Mouse (Mus musculus): ENCODE measurements at regions not wholly inside any gene's neighbourhood (a gene's known extent, or its start where the extent isn't known, plus 50 kb on each side); places are given as distances from the start of the nearest gene placed in this dataset.

DNA sequence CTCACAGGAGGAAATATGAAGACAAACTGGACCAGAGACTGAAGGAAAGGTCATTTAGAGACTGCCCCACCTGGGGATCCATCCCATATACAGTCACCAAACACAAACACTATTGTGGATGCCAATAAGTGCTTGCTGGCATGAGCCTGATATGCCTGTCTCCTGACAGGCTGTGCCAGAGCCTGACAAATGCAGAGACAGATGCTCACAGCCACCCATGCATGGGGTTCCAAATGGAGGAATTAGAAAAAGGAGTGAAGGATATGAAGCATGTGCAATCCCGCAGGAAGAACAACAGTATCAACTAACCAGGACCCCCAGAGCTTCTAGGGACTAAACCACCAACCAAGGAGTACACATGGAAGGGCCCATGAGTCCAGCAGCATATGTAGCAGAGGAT lies 505.9 kb downstream of the Gm6685 start:
- DNase-seq (ENCODE audit: low spot score), result no peak

DNA sequence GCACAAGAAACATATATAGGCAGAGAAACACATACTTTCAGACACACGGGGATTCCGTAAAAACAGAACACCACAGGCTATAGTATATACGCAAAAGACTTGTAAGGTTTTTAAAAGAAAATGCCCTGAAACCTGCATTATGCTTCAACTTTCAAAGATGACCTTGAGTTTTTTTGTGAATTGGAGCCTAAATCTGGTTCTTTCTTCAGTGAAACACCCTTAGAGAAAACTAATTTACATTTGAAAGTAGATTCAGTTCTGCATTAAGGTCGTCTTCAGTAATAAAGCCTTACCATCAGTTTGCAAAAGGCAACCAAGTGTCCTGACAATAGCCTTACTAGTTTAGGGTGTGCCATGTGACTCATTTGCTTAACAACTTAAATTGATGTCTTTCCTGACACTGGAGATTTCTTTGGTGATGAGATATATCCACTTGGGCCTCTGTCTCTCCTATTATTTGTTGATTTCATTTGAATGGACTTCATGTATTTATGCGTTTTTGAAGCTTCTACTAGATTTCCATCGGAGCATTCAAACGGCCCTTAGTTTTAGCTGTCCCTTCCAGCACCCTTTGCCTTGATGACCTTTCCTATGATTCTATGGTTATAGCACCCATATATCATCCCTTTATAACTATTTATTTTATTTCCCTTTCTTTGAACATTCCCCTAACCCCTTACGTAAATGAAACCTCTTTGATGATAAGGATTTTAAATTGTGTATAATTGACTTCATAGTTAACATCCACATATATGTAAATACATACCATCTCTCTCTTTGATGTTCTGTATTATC lies 539.6 kb downstream of the Gm6685 start:
- no peak for DNase-seq (ENCODE audit: low spot score)

DNA sequence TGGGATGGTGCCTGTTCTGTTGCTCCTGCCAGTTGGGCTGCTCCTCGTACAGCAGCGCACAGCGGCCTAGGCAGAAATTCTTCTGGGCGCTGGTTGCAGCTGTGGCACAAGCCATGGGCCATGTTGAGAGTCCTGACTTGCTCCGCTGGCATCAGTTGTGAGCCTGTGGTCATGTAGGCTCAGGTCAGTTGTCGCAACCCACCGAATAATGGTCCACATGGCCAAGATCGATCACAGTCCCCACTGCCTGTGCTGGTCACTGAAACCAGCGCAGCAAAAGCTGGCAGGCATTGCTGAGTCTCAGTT lies 585.8 kb downstream of the Gm6685 start:
- no peak for DNase-seq (ENCODE audit: low spot score)

DNA sequence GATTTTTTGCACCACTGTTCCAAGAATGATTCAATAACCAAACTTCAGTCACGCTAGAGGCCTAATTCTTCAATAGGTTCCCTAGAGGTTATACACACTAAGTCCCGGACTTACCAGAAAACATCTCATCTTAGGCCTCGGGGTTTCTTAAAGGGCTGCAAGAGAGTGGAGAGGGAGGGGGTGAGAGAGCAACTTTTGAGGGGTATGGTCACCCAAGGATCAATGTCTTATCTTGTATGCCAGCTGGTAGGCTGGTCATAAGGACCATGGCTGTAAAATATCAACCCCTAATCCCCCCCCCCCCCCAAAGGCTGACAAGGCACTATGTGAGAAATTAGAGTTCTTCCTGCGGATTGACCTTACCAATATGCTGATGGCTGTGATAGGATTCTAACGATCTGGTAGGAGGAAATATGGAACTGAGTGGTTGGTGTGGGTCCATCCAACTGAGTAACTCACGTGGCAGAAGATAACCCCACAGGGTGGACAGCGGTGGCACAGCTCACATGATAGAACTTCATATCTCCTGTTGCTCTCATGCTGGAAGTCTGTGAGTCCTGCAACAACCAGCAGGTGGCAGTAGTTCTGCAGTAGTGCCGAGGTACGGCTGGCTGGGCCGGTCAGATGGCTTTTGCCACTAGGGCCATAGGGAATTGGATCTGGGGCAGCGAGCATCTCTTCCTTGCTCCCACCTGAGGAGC lies 586.3 kb downstream of the Gm6685 start:
- peak; percentile 11 for DNase-seq (ENCODE audit: low spot score)

DNA sequence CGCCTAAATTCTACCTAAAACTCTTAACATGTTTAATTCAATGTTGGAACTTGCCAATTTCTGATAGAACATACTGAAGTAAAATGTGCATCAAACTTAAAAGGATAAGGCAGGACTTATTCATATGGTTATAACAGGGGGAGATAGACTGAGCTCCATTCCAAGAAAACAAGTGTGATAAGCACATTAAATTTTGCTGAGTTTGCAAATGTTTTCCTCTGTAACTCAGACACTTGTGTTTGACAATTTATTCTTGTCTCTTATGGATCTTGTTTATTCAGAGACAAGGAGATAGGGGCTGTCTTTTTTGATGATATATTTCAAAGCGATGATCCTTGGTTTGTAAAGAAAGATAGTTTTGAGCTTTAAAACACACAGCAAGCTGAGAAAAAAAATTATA lies 613.6 kb downstream of the Gm6685 start:
- no peak for DNase-seq (ENCODE audit: low spot score)

DNA sequence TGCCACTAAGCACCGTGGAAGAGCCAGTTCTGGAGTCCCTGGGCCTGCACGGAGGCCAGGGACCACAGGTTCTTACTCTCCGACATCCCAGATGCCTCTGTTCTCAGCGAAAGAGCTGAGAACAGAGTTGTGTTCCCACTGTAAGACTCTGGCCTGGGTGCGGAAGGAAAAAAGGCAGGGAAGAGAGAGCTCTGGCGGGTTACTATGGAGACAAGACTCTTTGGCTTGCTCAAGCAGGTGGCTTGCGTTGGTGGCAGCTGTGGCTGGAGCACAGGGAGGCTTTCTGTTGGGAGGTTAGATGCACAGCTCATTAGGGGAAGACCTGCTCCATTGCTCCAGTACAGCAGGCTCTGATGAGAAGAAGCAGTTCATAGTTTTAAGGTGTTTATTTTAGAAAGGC lies 618.3 kb downstream of the Gm6685 start:
- no peak for DNase-seq (ENCODE audit: low spot score)

DNA sequence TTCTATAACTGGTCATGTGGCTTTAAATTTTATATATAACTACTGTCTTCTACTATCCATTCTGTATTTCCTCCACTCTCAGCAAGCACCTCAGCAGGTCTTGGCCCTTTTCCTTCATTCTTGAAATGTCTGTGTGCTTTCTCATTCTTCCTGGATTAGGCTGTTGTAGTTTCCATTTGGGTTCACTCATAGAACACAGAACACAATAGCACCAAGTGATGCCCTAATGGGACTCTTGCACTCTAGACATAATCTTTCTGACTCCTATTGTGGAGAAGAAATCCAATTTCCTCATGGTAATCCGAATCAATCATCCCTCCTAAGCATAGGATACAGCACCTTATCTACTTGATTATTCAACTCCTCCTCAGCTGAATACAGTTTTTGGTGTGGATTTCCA lies 667.2 kb downstream of the Gm6685 start:
- no peak for DNase-seq (ENCODE audit: low spot score)

All from yolk sac, embryonic 10.5 days (tissue).